Mouse (Mus musculus) stomach, embryonic 16.5 days (tissue): Measurements from ENCODE around the gene Josd2. TPM values are rescaled to one million over a fixed set of nuclear protein-coding genes. Genes with fewer than 3 reads are reported as not detected.

ENCODE experiments used
- ATAC-seq: fragments of 200-750 bp; cut with Nextera tagmentation; 2 replicates; pipeline ENCODE4 v1.8.0; 2017; ENCODE audit warnings: moderate number of reproducible peaks, moderate TSS enrichment; ENCODE audit not compliant: insufficient read depth, low FRiP score
- H3K27ac ChIP-seq: fragments of 300-500 bp; sonication (generic); 2 replicates; pipeline ENCODE4 v1.5.1; 2014; ENCODE audit warnings: low read length
- H3K27me3 ChIP-seq: fragments of 300-500 bp; sonication (generic); 2 replicates; pipeline ENCODE4 v1.6.1; 2014; ENCODE audit warnings: low read length, control low read depth, mixed read lengths; ENCODE audit not compliant: control insufficient read depth, insufficient read depth
- H3K36me3 ChIP-seq: fragments of 300-500 bp; sonication (generic); 2 replicates; pipeline ENCODE4 v1.6.1; 2014; ENCODE audit warnings: low read length; ENCODE audit not compliant: control insufficient read depth, insufficient read depth
- H3K4me1 ChIP-seq: fragments of 300-500 bp; sonication (generic); 2 replicates; pipeline ENCODE4 v1.6.1; 2014; ENCODE audit warnings: low read length, control low read depth, mixed read lengths; ENCODE audit not compliant: control insufficient read depth, insufficient read depth
- H3K4me2 ChIP-seq: fragments of 300-500 bp; sonication (generic); 2 replicates; pipeline ENCODE4 v1.6.1; 2014; ENCODE audit warnings: low read depth, low read length, mixed read lengths
- H3K4me3 ChIP-seq: fragments of 300-500 bp; sonication (generic); replicated peaks from 2 replicates; pipeline ENCODE4 v1.5.1; 2014; ENCODE audit warnings: mild to moderate bottlenecking, low read length
- H3K9ac ChIP-seq: fragments of 300-500 bp; sonication (generic); 2 replicates; pipeline ENCODE4 v1.6.1; 2014; ENCODE audit warnings: low read length
- H3K9me3 ChIP-seq: fragments of 300-500 bp; sonication (generic); replicated peaks from 2 replicates; pipeline ENCODE4 v1.6.1; 2016; ENCODE audit warnings: low read length, control low read depth; ENCODE audit not compliant: control insufficient read depth
- WGBS: fragments of 180-500 bp; shearing (Covaris S2); extraction: QIAGEN DNeasy Blood & Tissue Kit; methylation state at CpG from one replicate; pipeline ENCODE4 v1.1.7; 2014; 5-methylcytosine and 5-hydroxymethylcytosine counted together
- polyA plus RNA-seq: library from polyadenylated mRNA; unstranded; fragments of >200 nt; fragmentation: Nextera tagmentation; extraction: Ambion mirVana; gene quantifications from 2 replicates; pipeline ENCODE4 v1.2.1, GENCODE M21; 2015

Josd2 gene
- polyA plus RNA-seq, 1 experiment from 2014 or later: 88.0 TPM

GRCm38 (mm10) chr7:44443268-44444173, 24.3 kb upstream of the Josd2 start:
- peaks cover 68% of the 10 kb centered on the region for H3K27me3 ChIP-seq
- ATAC-seq: no peak
- 0 out of 2 replicates have a peak overlapping the region, but pooled peaks have one; percentile 5 for H3K4me2 ChIP-seq
- WGBS: 9% methylated on average over 20 of the region's 20 CpGs
- no peaks in the 10 kb centered on the region for H3K9me3 ChIP-seq
- no peak overlapping the region for H3K9ac ChIP-seq
- no peaks in the 10 kb centered on the region for H3K36me3 ChIP-seq
- H3K4me1 ChIP-seq: no peaks in the 10 kb centered on the region
- peak overlapping the region; percentile 19 for H3K4me3 ChIP-seq
- H3K27ac ChIP-seq: no peak overlapping the region

DNA sequence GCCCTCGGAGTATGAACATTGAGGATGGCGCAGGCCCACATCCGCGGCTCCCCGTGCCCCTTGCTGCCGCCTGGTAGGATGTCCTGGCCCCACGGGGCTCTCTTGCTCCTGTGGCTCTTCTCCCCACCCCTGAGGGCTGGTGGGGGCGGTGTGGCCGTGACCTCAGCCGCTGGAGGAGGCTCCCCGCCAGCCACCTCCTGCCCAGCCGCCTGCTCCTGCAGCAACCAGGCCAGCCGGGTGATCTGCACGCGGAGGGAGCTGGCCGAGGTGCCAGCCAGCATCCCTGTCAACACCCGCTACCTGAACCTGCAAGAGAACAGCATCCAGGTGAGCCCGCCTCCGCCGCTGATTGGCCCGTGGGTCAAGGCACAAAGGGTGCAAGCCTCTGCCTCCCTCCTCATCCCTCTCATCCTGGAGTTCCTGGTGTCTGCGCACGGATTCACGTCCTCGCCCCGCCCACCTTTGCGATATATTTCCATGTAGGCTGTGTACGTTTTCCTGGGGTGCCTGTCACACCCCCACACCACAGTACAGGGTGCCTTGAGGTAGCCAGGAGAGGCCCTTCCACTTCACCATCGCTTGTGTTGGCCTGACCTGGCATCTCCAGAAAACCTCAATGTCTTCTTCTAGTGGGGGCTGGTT, 22.8 kb upstream of the Josd2 start:
- Histone ChIP-seq H3K4me1 (no peaks in the 10 kb centered on the region), H3K9me3 (no peaks in the 10 kb centered on the region), H3K36me3 (no peaks in the 10 kb centered on the region), H3K27ac (no peak overlapping the region), H3K4me3 (no peak overlapping the region), H3K27me3 (peaks cover 66% of the 10 kb centered on the region), H3K4me2 (no peak overlapping the region), H3K9ac (no peak overlapping the region)
- no peak for ATAC-seq
- WGBS: 13% methylated on average over 29 of the region's 29 CpGs

DNA sequence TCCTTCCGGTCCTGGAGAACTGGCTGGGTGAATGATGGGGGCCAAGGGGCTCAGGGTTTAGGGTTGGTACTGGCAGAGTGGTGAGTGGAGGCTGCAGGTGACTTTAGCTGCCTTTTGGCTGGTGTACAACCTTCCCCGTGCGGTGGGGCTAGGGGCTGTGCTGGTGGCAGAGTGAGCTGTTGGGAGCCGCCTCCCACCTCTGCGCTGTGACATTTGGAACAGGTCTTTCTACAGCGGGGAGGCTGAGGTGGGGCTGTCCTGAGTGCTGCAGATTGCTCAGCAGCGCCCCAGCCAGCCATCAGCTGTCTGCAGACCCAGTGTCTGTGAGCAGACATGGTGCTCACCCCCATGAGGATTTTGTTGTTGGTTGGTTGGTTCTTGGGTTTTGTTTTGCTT, 22.3 kb upstream of the Josd2 start:
- no peaks in the 10 kb centered on the region for H3K36me3 ChIP-seq
- H3K4me1 ChIP-seq: no peaks in the 10 kb centered on the region
- H3K4me2 ChIP-seq: no peak overlapping the region
- H3K9ac ChIP-seq: no peak overlapping the region
- WGBS: 14% methylated on average over 7 of the region's 7 CpGs
- no peak overlapping the region for H3K4me3 ChIP-seq
- ATAC-seq: no peak
- H3K9me3 ChIP-seq: no peaks in the 10 kb centered on the region
- H3K27me3 ChIP-seq: peaks cover 60% of the 10 kb centered on the region
- H3K27ac ChIP-seq: no peak overlapping the region

GRCm38 (mm10) chr7:44446070-44446855, 21.5 kb upstream of the Josd2 start:
- Histone ChIP-seq H3K9me3 (no peaks in the 10 kb centered on the region), H3K27ac (no peak overlapping the region), H3K27me3 (peaks cover 53% of the 10 kb centered on the region), H3K4me2 (no peak overlapping the region), H3K4me1 (no peaks in the 10 kb centered on the region), H3K4me3 (no peak overlapping the region), H3K9ac (no peak overlapping the region), H3K36me3 (no peaks in the 10 kb centered on the region)
- WGBS: 34% methylated on average over 12 of the region's 12 CpGs
- ATAC-seq: no peak

DNA sequence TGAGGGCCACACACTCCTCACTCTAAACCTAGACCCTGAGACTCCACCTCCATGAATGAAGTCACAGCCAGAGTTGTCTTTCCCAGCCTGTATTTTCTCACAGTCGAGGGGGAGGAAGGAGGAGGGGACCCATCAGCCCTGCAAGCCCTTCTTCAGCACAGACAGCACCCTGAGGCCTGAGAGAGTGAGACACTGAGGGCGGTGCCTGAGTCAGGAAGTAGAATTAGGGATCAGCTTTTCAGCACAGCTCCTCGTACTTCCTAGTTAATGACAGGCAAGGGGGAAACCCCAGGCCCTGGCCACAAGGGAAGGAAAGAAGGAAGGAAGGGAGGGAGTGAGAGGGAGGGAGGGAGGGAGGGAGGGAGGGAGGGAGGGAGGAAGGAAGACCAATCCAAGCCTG, 14.5 kb upstream of the Josd2 start:
- H3K4me2 ChIP-seq: no peak overlapping the region
- no peaks in the 10 kb centered on the region for H3K9me3 ChIP-seq
- ATAC-seq: no peak
- H3K27ac ChIP-seq: no peak overlapping the region
- no peaks in the 10 kb centered on the region for H3K27me3 ChIP-seq
- H3K9ac ChIP-seq: no peak overlapping the region
- H3K4me1 ChIP-seq: no peaks in the 10 kb centered on the region
- H3K4me3 ChIP-seq: no peak overlapping the region
- H3K36me3 ChIP-seq: no peaks in the 10 kb centered on the region
- 11% methylated on average over 3 of the region's 3 CpGs for WGBS

- Histone ChIP-seq H3K4me2 (no peak overlapping the region), H3K36me3 (no peaks in the 10 kb centered on the region), H3K4me1 (no peaks in the 10 kb centered on the region), H3K9ac (no peak overlapping the region), H3K27ac (no peak overlapping the region), H3K27me3 (peaks cover 15% of the 10 kb centered on the region), H3K4me3 (no peak overlapping the region), H3K9me3 (no peaks in the 10 kb centered on the region)
- 80% methylated on average over 1 of the region's 1 CpGs for WGBS
- no peak for ATAC-seq
Observed at GRCm38 (mm10) chr7:44456302-44456701, 11.5 kb upstream of the Josd2 start.

- no peaks in the 10 kb centered on the region for H3K9me3 ChIP-seq
- H3K4me2 ChIP-seq: no peak overlapping the region
- H3K27ac ChIP-seq: no peak overlapping the region
- H3K4me3 ChIP-seq: no peak overlapping the region
- WGBS: 68% methylated on average over 6 of the region's 6 CpGs
- H3K27me3 ChIP-seq: peaks cover 52% of the 10 kb centered on the region
- no peaks in the 10 kb centered on the region for H3K4me1 ChIP-seq
- no peak for ATAC-seq
- H3K9ac ChIP-seq: no peak overlapping the region
- no peaks in the 10 kb centered on the region for H3K36me3 ChIP-seq
Observed at GRCm38 (mm10) chr7:44460067-44460466, 7.7 kb upstream of the Josd2 start.

DNA sequence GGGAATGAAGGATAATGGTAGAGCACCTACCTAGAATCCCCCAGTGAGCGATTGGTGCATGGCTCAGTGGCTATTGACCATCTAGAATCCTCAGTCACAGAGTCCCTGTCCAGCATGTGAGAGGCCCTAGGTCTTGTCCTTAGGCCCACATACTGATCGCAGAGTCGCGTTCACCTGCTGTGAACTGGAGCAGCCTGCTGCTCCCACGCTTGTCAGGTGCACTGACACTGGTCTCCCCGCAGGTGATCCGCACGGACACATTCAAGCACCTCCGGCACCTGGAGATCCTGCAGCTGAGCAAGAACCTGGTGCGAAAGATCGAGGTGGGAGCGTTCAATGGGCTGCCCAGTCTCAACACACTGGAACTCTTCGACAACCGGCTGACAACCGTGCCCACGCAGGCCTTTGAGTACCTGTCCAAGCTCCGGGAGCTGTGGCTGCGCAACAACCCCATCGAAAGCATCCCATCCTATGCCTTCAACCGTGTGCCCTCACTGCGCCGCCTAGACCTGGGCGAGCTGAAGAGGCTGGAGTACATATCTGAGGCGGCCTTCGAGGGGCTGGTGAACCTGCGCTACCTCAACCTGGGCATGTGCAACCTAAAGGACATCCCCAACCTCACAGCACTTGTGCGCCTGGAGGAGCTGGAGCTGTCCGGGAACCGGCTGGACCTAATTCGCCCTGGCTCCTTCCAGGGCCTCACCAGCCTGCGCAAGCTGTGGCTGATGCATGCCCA, 6.8 kb upstream of the Josd2 start:
- no peak for ATAC-seq
- H3K4me3 ChIP-seq: no peak overlapping the region
- peaks cover 56% of the 10 kb centered on the region for H3K27me3 ChIP-seq
- H3K4me2 ChIP-seq: no peak overlapping the region
- no peaks in the 10 kb centered on the region for H3K4me1 ChIP-seq
- H3K9ac ChIP-seq: no peak overlapping the region
- H3K9me3 ChIP-seq: no peaks in the 10 kb centered on the region
- H3K36me3 ChIP-seq: no peaks in the 10 kb centered on the region
- 69% methylated on average over 31 of the region's 31 CpGs for WGBS
- H3K27ac ChIP-seq: no peak overlapping the region
